8 mouse cellular contexts compared by ENCODE assay signal in genomic region chr5:111331099-111331435, GRCm38 (mm10). TPM values are rescaled to one million over a fixed set of nuclear protein-coding genes. Genes with fewer than 3 reads are reported as not detected.
DNase-seq lines count a peak whose midpoint lies in the region; ATAC-seq and TF ChIP-seq lines count a peak whose summit lies in the region.

No protein-coding gene starts in this region.

- no peak for ATAC-seq in hindbrain, embryonic 14.5 days (ENCODE audit: low FRiP score)
- no peak for ATAC-seq in midbrain, embryonic 12.5 days (ENCODE audit: low FRiP score, low read depth)

- H3K4me3 ChIP-seq in left cerebral cortex, adult 2 months: peak overlapping the region; percentile 98
- peak overlapping the region; percentile 93 for H3K4me3 ChIP-seq in hindbrain, embryonic 14.5 days (replicated peaks; ENCODE audit: low read length)
- H3K4me3 ChIP-seq in midbrain, embryonic 12.5 days: peak overlapping the region; percentile 94

- no peak for DNase-seq in left cerebral cortex, adult 2 months (ENCODE audit: extremely low spot score in 1 of 2, low spot score in 2 of 2)
- no peak for DNase-seq in left cerebral cortex, postnatal 4 days
- DNase-seq in brain, adult 2 months (ENCODE audit: low read depth, low spot score): peak; percentile 17
- DNase-seq in hindbrain, embryonic 14.5 days (ENCODE audit: low spot score): no peak
- DNase-seq in spleen, adult 12 weeks (ENCODE audit: low spot score): no peak
- DNase-seq in frontal cortex, postnatal 10 days (ENCODE audit: low spot score in 2 of 2): no peak
- DNase-seq in thymus, postnatal 25 days: no peak

- intact Hi-C loops in left cerebral cortex, adult 2 months (cut with DNase I): loop anchor here (5.0 kb wide), 1 partner anchor 494 kb away; the partner anchor contains the start of genes Chek2 and Hscb
- intact Hi-C loops in left cerebral cortex, postnatal 4 days (cut with DNase I): loop anchor here (10.0 kb wide), 1 partner anchor 56 kb away; no protein-coding TSS in a partner anchor

- TF ChIP-seq CTCF in left cerebral cortex, adult 2 months (IDR thresholded peaks at IDR 0.05): no peak

- H3K27me3 ChIP-seq in hindbrain, embryonic 14.5 days (ENCODE audit: control insufficient read depth, insufficient read depth, low read length): no peaks in the 10 kb centered on the region
- no peaks in the 10 kb centered on the region for H3K27me3 ChIP-seq in midbrain, embryonic 12.5 days

- no peaks in the 10 kb centered on the region for H3K9me3 ChIP-seq in hindbrain, embryonic 14.5 days (ENCODE audit: control insufficient read depth, low read length)
- no peaks in the 10 kb centered on the region for H3K9me3 ChIP-seq in midbrain, embryonic 12.5 days

- peak overlapping the region; percentile 96 for H3K9ac ChIP-seq in hindbrain, embryonic 14.5 days
- peak overlapping the region; percentile 97 for H3K9ac ChIP-seq in midbrain, embryonic 12.5 days (replicated peaks)

- H3K27ac ChIP-seq in left cerebral cortex, adult 2 months: peak overlapping the region; percentile 88
- peak overlapping the region; percentile 84 for H3K27ac ChIP-seq in hindbrain, embryonic 14.5 days
- H3K27ac ChIP-seq in midbrain, embryonic 12.5 days (replicated peaks): peak overlapping the region; percentile 83

- H3K4me1 ChIP-seq in hindbrain, embryonic 14.5 days (replicated peaks; ENCODE audit: control insufficient read depth, insufficient read depth, low read length): peaks cover 9% of the 10 kb centered on the region
- H3K4me1 ChIP-seq in midbrain, embryonic 12.5 days: peaks cover 19% of the 10 kb centered on the region

- peaks cover 15% of the 10 kb centered on the region; the same call in 1 of the 2 replicates for H3K36me3 ChIP-seq in hindbrain, embryonic 14.5 days (replicated peaks; ENCODE audit: control insufficient read depth, insufficient read depth)
- peaks cover 18% of the 10 kb centered on the region for H3K36me3 ChIP-seq in midbrain, embryonic 12.5 days

- peak overlapping the region; percentile 88 for H3K4me2 ChIP-seq in hindbrain, embryonic 14.5 days (replicated peaks)
- H3K4me2 ChIP-seq in midbrain, embryonic 12.5 days (replicated peaks): peak overlapping the region; percentile 77

- WGBS in hindbrain, embryonic 14.5 days: 1% methylated on average over 14 of the region's 14 CpGs
- under 1% methylated on average over 14 of the region's 14 CpGs for WGBS in midbrain, embryonic 12.5 days

RNA-seq across cellular contexts. Expression of gene Pitpnb, which starts 0.5 kb away (rescaled TPM):
- total RNA-seq in left cerebral cortex, adult 2 months (2021): 10 to 100 TPM; 86.4 to 91.3 TPM
- 10 to 100 TPM; 79.3 to 84.0 TPM for total RNA-seq in left cerebral cortex, postnatal 4 days (2021)
- polyA plus RNA-seq in hindbrain, embryonic 14.5 days (2014; fragmentation: Nextera tagmentation; extraction: Ambion mirVana): 95.2 and 110 TPM in 2 replicates
- 110 and 113 TPM in 2 replicates for polyA plus RNA-seq in midbrain, embryonic 12.5 days (2016; fragmentation: Nextera tagmentation; extraction: Ambion mirVana)
